Mouse (Mus musculus) retina, postnatal 1 day (tissue): ENCODE results near the gene 4930519G04Rik.
"Not testable (repeated sequence)": the region's sequence is repeated elsewhere in the genome, so short reads cannot be mapped to it uniquely, and the experiment has no call there.

Experiments
- DNase-seq: peaks from one replicate; pipeline ENCODE4 v3.0.0-alpha.2; 2012

4930519G04Rik gene

DNA sequence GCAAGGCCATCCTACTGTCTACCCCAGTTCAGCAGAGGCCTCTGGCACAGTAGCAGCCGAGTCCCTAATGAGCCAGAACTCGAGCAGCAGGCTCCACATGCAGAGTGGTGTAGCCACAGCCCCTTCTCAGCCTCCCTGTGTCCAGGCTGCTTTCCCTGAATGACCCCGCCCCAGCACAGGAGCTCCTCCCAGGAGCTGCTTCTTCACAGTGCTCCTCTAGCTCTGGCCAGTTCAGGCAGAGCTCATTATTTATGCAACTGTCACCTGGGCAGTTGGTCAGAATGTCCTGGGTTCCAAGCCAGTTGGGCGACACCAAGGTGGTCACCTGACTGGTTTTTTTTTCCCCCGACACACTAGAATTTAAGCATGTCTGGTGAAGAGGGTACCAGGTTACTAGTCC lies at the start of gene 4930519G04Rik:
TSS of gene 4930519G04Rik (plus strand) at position 301 of the 400 bp plus-strand sequence.
- DNase-seq, result not testable (repeated sequence)

DNA sequence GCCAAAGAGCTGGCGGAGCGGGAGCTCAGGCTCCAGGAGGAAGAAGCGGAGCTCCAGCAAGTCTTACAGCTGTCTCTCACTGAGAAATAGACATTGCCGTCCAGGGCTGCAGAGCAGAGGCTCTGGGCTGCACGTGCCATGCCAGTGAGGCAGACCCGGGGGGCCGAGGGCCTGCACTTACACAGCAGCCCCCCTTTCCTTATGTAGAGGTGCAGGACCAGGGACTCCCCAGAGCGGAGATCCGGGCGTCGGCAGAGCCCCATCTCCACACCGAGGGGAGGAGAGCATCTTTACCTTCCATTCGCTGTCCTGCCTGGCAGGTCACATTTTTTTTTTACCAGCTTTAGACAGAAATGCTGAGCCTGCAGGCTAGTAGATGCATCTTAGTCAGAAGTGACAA lies 49.1 kb upstream of the 4930519G04Rik start:
- DNase-seq, result no peak

DNA sequence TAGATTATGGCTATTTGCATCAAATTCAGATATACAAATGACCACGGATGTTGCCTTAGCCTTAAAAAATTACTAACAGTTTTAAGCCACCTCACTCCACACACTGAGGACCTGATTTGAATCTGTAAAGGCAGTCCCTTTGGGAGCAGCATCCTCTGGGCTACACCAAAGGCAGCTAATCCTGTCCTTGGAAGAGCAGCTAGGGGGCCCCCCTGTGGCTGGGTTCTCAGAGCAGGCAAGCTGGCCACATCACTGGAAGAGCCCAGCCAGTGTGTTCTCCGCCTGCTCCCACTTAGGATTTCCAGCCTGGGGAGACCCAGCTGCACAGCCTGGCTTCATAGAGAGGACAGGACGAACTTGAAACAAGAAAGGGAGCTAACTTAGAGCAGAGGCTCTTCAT lies 48.5 kb upstream of the 4930519G04Rik start:
- DNase-seq, result peak; percentile 50

DNA sequence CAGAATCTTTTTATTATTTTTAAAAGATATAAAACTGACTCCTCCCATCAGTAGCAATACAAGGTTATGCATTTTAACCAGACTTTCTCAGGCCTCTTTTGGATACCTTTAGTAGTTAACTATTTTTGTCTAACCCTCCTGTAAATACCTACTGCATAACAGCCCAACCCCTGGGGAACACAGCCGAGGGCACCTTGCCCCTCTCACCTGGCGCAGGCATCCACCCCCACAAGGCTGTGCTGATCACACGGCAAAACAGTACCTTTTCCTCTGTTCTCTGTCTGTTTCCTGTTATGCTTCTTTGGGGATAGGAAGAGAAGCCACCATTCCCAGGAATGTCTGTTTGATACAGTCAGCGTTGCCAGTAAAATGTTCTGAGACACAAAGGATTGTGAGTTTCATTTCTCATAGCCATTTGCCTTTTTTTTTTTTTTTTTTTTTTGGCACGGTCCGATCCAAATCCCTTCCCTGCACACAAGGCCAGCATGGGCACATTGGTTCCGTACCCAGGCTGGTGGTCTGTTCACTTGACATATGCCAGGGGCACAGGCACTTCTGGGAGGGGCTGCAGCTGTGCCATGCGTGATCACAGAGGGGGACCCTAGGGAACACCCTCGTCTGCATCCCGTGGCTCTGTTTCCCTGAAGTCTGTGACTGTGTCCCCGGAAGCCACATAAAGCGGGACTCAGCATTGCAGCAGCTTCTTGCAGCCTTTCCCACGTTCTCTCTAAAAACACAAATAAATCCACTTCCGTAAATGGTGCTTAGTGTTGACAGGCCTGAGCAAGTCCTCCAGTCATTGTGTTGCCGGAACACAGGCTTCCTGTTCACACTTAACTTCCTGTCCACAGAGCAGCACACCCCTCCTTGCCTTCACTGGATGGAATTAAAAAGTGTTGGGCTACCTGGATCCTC lies 47.8 kb upstream of the 4930519G04Rik start:
- no peak for DNase-seq

DNA sequence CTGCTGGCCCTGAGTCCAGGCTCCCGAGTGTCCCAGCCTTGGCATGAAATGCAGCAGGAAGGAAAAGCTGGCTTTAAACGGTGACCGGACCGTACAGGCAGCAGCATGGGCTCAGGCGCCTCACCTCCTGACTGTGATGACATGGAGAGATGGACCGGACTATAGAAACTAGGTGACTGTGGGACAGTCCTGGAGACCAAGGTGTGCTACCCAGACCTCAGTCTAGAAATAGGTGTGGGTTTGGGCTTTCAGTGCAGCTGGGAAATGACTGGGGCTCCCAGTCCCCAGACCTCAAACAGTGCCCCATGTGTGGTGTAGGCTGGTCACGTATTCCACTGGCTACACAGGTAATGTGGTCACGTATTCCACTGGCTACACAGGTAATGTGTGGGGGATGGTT lies 46.8 kb upstream of the 4930519G04Rik start:
- DNase-seq, result no peak

- DNase-seq, result no peak
Measured at GRCm38 (mm10) chr5:114807063-114807462, 46.4 kb upstream of the 4930519G04Rik start.

DNA sequence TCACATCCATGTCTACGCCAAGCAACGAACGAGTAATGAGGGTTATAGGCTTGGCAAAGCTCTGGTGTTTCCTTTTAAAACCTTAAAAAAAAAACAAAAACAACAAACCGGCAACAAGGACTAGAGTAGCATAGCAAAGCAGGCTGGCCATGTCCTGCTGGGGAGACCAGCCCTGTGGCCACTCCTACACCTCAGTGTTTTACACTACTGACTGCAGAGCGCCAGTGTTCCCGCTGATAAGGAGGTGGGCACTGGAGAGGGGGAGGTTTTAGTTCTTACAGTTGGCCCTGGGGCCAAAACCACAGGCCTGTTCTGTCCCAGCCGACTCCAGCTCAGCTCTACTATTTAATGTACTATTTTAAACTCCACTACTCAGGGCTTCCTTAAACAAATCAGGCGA lies 46.0 kb upstream of the 4930519G04Rik start:
- DNase-seq, result no peak

- no peak for DNase-seq
Measured at GRCm38 (mm10) chr5:114807893-114808292, 45.6 kb upstream of the 4930519G04Rik start.

DNA sequence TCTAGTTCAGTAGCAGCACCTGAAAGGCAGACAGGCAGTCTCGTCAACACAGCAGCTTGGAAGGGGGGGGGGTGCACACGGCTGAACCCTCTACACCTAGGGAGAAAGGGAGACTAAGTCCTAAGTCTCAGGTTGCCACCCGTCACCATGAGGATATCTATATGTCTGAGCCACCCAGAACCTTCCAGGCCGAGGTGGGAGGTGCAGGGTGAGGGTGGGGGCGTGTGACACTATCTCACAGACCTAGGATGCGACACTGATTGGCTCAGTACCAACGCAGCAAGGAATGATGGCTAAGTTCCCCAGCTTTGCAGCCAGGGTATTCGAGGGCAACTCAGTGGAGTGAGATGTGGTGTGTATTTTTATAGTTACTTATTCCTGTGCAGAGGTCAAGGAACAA lies 45.1 kb upstream of the 4930519G04Rik start:
- no peak for DNase-seq

GRCm38 (mm10) chr5:114809181-114809756 lies 44.2 kb upstream of the 4930519G04Rik start:
- DNase-seq, result no peak

GRCm38 (mm10) chr5:114809826-114810225 lies 43.6 kb upstream of the 4930519G04Rik start:
- no peak for DNase-seq

GRCm38 (mm10) chr5:114813525-114814181 lies 39.8 kb upstream of the 4930519G04Rik start:
- DNase-seq, result peak; percentile 94

GRCm38 (mm10) chr5:114816599-114816998 lies 36.9 kb upstream of the 4930519G04Rik start:
- DNase-seq, result peak; percentile 58

DNA sequence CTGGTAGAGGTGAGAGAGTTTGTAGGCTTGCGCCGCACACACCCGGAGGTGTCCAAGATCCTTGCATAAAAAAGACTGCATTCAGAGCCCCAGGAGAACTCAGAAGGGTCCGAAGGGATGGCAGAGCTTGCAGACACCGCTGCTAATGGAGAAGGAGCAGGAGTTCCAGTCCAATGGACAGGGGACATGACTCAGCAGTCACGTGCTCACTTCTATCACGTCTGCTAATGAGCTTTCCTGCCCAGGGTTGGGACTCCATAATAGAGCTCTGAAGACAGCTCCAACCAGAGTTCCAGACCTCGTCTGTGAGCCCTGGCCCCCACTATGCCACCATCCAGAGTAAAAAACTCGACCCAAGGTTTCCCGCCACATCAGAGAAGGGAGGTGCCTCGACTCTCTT lies 35.3 kb upstream of the 4930519G04Rik start:
- peak; percentile 32 for DNase-seq

DNA sequence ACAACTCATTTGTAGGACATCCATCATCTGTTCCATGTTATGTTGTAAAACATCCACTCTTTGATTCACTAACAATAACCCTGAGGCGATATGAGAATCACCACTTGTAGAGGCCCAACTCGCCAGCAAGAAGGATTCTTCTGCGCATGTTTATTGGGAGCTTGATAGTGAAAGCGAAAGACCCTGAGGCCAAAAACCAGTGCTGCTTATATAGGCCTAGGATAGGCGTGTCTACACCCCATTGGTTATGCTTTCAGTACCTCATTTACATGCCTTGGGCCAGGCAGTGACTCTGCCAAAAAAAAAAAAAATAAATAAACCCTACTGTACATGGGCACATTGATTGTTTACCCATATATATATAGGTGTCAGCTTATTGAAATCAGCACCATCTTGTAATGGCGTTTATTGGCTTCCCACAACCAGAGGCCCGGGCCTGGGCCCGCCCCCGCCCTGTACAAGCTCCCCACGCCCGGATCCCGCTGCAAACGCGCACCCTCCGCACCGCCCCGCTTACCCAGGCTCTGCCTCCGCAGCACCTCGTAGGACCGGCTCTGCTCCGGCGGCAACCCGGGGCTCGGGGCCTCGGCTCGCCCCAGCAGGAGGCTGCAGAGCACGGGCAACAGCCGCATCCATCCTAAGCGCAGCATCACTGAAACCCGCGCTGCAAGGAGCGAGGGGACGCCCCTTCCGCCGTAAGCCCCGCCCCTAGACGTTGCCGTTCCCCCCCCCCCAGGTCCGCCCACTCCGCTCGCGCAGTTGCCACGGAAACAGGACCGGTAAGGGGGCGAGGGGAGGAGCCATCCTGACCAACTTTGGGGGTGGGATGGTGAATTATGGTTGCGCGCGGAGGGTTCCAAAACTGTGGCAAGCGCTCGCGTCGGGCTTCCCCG lies 30.4 kb upstream of the 4930519G04Rik start, which contains the start of gene 1500011B03Rik:
TSS of gene 1500011B03Rik (minus strand) at position 673 of the 893 bp plus-strand sequence.
- peak; percentile 92 for DNase-seq

GRCm38 (mm10) chr5:114824197-114824596 lies 29.3 kb upstream of the 4930519G04Rik start:
- peak; percentile 81 for DNase-seq

GRCm38 (mm10) chr5:114825978-114826691 lies 27.3 kb upstream of the 4930519G04Rik start:
- peak; percentile 94 for DNase-seq

GRCm38 (mm10) chr5:114827427-114827826 lies 26.0 kb upstream of the 4930519G04Rik start:
- no peak for DNase-seq

- DNase-seq, result no peak
Measured at GRCm38 (mm10) chr5:114829740-114830139, 23.7 kb upstream of the 4930519G04Rik start.

DNA sequence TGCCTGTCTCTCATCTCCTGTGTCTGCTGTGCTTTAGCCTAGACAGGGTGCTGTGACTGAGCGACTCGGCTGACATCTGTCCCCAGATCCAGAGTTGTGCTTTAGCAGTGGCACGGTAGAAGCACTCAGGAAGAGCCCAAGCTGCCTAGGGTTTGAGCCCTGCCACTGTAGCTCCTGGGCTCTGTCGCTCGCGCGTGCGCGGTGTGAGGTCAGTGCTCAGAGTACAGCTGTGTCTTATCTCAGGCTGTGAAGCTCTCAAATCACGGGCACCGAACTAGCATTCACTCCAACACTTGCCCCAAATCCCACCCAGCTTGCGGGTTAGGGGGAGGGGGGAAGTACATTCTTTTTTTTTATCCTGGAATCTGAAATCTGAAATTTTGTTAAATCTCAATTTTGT lies 16.6 kb upstream of the 4930519G04Rik start:
- no peak for DNase-seq

DNA sequence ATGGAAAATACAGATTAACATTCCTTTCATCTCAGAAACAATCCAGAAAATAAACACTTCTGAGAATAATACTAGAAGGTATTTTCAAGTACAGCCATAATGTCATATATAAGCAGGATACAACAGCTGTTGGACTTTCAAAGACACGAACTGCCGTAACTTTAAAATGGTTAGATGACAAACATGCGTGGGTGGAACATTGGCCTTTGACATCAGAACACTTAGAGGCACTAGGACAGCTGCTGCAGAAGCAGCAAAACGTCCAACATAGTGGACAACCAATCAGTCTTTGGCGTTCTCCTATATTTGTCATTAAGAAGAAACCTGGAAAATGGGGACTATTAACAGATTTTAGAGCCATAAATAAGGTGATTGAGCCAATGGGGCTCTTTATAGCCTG lies 13.0 kb upstream of the 4930519G04Rik start:
- DNase-seq, result not testable (repeated sequence)

DNA sequence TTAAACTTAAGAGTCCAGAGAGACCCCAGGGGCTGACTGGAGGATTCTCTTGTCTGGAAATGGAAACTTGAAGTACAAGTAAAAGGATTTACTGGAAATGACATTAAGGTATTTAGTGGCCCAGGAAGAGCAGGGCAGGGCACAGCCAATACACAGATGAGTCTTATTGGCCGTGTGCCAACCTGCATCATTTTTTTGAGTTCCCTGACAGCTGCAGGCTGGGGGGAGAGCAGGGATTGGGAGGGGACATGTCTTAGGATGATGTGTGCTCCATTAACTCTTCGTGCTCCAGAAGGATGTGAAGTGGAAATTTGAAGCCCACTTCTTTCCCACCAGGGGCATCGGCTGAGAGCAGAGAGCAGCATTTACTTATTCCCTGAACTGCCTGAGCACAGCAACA lies 11.3 kb upstream of the 4930519G04Rik start:
- peak; percentile 84 for DNase-seq
